Mouse (Mus musculus) midbrain, embryonic 13.5 days (tissue): Measurements from ENCODE around the gene Dvl2. TPM values are rescaled to one million over a fixed set of nuclear protein-coding genes. Genes with fewer than 3 reads are reported as not detected.

Experiments used
- ATAC-seq: fragments of 200-750 bp; cut with Nextera tagmentation; 2 replicates; pipeline ENCODE4 v1.8.0; 2017; ENCODE audit warnings: mild to moderate bottlenecking, moderate TSS enrichment, moderate library complexity
- H3K27ac ChIP-seq: fragments of 300-500 bp; sonication (generic); 2 replicates; pipeline ENCODE4 v1.5.1; 2015; ENCODE audit warnings: inconsistent platforms, mild to moderate bottlenecking, moderate library complexity
- H3K27me3 ChIP-seq: fragments of 300-500 bp; sonication (generic); 2 replicates; pipeline ENCODE4 v1.6.1; 2015; ENCODE audit warnings: mild to moderate bottlenecking, inconsistent platforms
- H3K36me3 ChIP-seq: fragments of 300-500 bp; sonication (generic); 2 replicates; pipeline ENCODE4 v1.6.1; 2015; ENCODE audit warnings: mild to moderate bottlenecking, inconsistent platforms
- H3K4me1 ChIP-seq: fragments of 300-500 bp; sonication (generic); replicated peaks from 2 replicates; pipeline ENCODE4 v1.6.1; 2015; ENCODE audit warnings: inconsistent platforms
- H3K4me2 ChIP-seq: fragments of 300-500 bp; sonication (generic); replicated peaks from 2 replicates; pipeline ENCODE4 v1.6.1; 2015; ENCODE audit warnings: moderate library complexity, mild to moderate bottlenecking, inconsistent platforms
- H3K4me3 ChIP-seq: fragments of 300-500 bp; sonication (generic); replicated peaks from 2 replicates; pipeline ENCODE4 v1.5.1; 2015; ENCODE audit warnings: mild to moderate bottlenecking, inconsistent platforms
- H3K9ac ChIP-seq: fragments of 300-500 bp; sonication (generic); replicated peaks from 2 replicates; pipeline ENCODE4 v1.6.1; 2015; ENCODE audit warnings: mild to moderate bottlenecking, inconsistent platforms
- H3K9me3 ChIP-seq: fragments of 300-500 bp; sonication (generic); 2 replicates; pipeline ENCODE4 v1.6.1; 2016; ENCODE audit warnings: mild to moderate bottlenecking, inconsistent platforms
- WGBS: fragments of 180-500 bp; shearing (Covaris S2); methylation state at CpG from one replicate; pipeline ENCODE4 v1.1.7; 2015; 5-methylcytosine and 5-hydroxymethylcytosine counted together
- polyA plus RNA-seq: library from polyadenylated mRNA; unstranded; fragments of >200 nt; fragmentation: Nextera tagmentation; extraction: Ambion mirVana; gene quantifications from 2 replicates; pipeline ENCODE4 v1.2.1, GENCODE M21; 2015

Gene Dvl2
- polyA plus RNA-seq, 1 experiment from 2014 or later = 35.4 TPM

DNA sequence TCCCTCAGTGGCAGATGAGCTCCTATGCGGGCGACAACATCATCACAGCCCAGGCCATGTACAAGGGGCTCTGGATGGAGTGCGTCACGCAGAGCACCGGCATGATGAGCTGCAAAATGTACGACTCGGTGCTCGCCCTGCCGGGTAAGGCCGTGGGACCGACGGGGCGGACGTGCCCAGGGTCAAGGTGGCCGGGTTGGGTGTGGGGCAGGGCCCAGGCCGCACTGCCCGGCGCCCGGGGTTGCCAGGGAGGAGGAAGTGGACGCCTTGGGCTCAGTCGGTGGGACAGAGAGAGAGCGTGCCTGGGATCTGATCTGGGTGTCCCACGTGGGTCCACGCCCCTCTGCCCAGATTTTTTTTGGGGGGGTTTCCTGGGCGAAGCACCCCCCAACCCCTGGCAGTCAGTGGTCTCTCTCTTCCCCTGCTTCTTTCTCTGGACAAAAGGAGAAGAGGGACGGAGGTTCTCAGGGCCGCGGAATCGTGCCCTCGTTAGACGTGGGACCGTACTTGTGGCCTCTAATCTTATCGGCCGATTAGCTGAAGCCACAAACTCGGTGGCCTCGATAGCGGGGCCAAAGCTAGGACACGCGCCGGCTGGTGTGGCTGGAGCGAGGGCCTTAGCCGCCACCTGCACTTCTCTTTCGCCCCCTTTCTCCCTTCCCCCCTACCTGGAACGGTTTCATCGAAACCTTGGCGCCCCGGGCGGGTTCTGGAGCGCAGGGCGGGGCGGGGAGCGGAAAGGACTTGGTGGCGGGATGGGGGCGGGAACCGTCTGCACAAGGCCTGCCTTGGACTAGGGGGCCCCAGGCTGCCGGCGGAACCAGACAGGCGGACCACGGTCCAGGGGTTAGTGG lies 34.2 kb upstream of the Dvl2 start:
- 2% methylated on average over 59 of the region's 59 CpGs for WGBS
- H3K9me3 ChIP-seq = no peaks in the 10 kb centered on the region
- peak; percentile 55; the same call in 1 of the 2 replicates for ATAC-seq
- H3K9ac ChIP-seq = peak overlapping the region; percentile 28; the same call in 1 of the 2 replicates
- peaks cover 32% of the 10 kb centered on the region for H3K36me3 ChIP-seq
- H3K27ac ChIP-seq = no peak overlapping the region
- H3K4me1 ChIP-seq = peaks cover 17% of the 10 kb centered on the region
- H3K4me2 ChIP-seq = peak overlapping the region; percentile 47
- peak overlapping the region; percentile 22 for H3K4me3 ChIP-seq
- peaks cover 77% of the 10 kb centered on the region for H3K27me3 ChIP-seq

DNA sequence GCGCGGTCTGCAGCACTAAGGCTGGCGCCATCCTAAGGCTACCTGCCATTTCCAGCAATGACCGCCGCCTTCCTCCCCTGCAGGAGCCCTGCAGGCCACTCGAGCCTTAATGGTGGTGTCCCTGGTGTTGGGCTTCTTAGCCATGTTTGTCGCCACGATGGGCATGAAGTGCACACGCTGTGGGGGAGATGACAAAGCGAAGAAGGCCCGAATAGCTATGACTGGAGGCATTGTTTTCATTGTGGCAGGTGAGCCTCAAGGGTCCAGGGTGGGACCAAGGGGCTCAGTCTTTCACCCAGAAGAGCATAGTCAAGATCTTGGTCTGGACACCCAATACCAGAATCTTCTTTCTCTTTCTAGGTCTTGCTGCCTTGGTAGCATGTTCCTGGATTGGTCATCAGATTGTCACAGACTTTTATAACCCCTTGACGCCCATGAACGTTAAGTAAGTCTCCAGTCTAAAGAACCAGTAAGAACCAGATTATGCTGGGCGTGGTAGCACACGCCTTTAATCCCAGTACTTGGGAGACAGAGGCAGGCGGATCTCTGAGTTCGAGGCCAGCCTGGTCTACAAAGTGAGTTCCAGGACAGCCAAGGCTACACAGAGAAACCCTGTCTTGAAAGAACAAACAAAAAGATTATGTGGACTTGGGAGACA lies 33.4 kb upstream of the Dvl2 start:
- Histone ChIP-seq H3K27me3 (peaks cover 71% of the 10 kb centered on the region), H3K27ac (no peak overlapping the region), H3K4me2 (peak overlapping the region; percentile 47), H3K4me1 (peaks cover 17% of the 10 kb centered on the region), H3K9ac (peak overlapping the region; percentile 28; the same call in 1 of the 2 replicates), H3K36me3 (peaks cover 37% of the 10 kb centered on the region), H3K9me3 (no peaks in the 10 kb centered on the region), H3K4me3 (peak overlapping the region; percentile 22)
- WGBS = 42% methylated on average over 17 of the region's 17 CpGs
- ATAC-seq = no peak

GRCm38 (mm10) chr11:69968793-69969192 lies 31.6 kb upstream of the Dvl2 start:
- Histone ChIP-seq H3K27me3 (peaks cover 53% of the 10 kb centered on the region), H3K36me3 (peaks cover 51% of the 10 kb centered on the region)
- no peak for ATAC-seq

GRCm38 (mm10) chr11:69970222-69970621 lies 30.2 kb upstream of the Dvl2 start:
- H3K9me3 ChIP-seq = no peaks in the 10 kb centered on the region
- no peak overlapping the region for H3K27ac ChIP-seq
- H3K4me2 ChIP-seq = no peak overlapping the region
- H3K4me1 ChIP-seq = peaks cover 15% of the 10 kb centered on the region
- 90% methylated on average over 6 of the region's 6 CpGs for WGBS
- peaks cover 65% of the 10 kb centered on the region for H3K36me3 ChIP-seq
- H3K4me3 ChIP-seq = no peak overlapping the region
- no peak overlapping the region for H3K9ac ChIP-seq
- no peak for ATAC-seq
- H3K27me3 ChIP-seq = peaks cover 39% of the 10 kb centered on the region

More at GRCm38 (mm10) chr11:69968793-69969192, 31.6 kb upstream of the Dvl2 start:
- Histone ChIP-seq H3K9ac (no peak overlapping the region), H3K4me1 (peaks cover 17% of the 10 kb centered on the region), H3K4me3 (no peak overlapping the region), H3K4me2 (no peak overlapping the region), H3K9me3 (no peaks in the 10 kb centered on the region), H3K27ac (no peak overlapping the region)
- WGBS = 92% methylated on average over 4 of the region's 4 CpGs

DNA sequence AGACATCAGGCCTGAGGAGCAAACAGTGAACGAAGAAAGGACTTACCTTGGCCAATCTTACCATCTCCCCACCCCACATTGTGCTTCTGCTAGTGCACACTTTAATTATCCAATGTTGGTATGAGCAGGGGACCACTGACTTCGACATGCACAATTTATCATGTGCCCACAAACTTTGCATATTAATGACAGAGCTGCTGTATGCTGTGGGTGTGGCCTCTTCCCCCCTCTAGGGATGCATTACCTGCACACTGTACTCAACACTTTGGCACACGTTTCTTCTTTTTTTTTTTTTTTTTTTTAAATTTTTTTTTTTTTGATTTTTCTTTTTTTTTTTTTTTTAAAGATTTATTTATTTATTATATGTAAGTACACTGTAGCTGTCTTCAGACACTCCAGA lies 29.6 kb upstream of the Dvl2 start:
- H3K4me2 ChIP-seq = no peak overlapping the region
- H3K9ac ChIP-seq = no peak overlapping the region
- no peak overlapping the region for H3K27ac ChIP-seq
- no peaks in the 10 kb centered on the region for H3K9me3 ChIP-seq
- peaks cover 71% of the 10 kb centered on the region for H3K36me3 ChIP-seq
- no peak for ATAC-seq
- peaks cover 34% of the 10 kb centered on the region for H3K27me3 ChIP-seq
- WGBS = 85% methylated on average over 3 of the region's 3 CpGs
- H3K4me3 ChIP-seq = no peak overlapping the region
- peaks cover 11% of the 10 kb centered on the region; the same call in 1 of the 2 replicates for H3K4me1 ChIP-seq

DNA sequence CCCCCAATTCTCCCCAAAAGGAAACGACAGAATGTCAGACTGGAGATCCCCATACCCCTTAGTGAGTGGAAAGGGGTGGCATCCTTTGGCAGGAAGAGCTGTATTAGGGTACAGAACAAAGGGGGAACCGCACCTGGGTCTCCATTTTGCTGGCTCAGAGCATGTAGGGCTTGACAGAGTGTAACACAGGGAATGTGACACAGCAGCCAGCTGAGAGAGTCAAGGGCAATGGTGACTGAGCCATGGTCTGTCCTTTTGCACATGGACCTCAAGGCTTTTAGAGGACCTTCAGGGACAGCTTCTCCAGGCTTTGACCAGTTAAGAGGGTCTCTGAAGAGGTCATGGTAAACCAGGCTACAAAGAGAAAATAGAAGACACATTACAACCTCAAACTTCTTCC lies 25.5 kb upstream of the Dvl2 start:
- Histone ChIP-seq H3K27me3 (no peaks in the 10 kb centered on the region), H3K4me2 (no peak overlapping the region), H3K9ac (no peak overlapping the region), H3K27ac (no peak overlapping the region), H3K4me3 (no peak overlapping the region), H3K36me3 (peaks cover 72% of the 10 kb centered on the region), H3K9me3 (no peaks in the 10 kb centered on the region), H3K4me1 (peaks cover 14% of the 10 kb centered on the region)
- WGBS = 97% methylated on average over 2 of the region's 2 CpGs
- no peak for ATAC-seq

- ATAC-seq = no peak
- Histone ChIP-seq H3K4me1 (peaks cover 14% of the 10 kb centered on the region), H3K9me3 (no peaks in the 10 kb centered on the region), H3K4me2 (no peak overlapping the region), H3K36me3 (peaks cover 63% of the 10 kb centered on the region), H3K27me3 (no peaks in the 10 kb centered on the region), H3K27ac (no peak overlapping the region), H3K9ac (no peak overlapping the region), H3K4me3 (no peak overlapping the region)
- 86% methylated on average over 4 of the region's 4 CpGs for WGBS
Observed at GRCm38 (mm10) chr11:69976271-69976670, 24.1 kb upstream of the Dvl2 start.

DNA sequence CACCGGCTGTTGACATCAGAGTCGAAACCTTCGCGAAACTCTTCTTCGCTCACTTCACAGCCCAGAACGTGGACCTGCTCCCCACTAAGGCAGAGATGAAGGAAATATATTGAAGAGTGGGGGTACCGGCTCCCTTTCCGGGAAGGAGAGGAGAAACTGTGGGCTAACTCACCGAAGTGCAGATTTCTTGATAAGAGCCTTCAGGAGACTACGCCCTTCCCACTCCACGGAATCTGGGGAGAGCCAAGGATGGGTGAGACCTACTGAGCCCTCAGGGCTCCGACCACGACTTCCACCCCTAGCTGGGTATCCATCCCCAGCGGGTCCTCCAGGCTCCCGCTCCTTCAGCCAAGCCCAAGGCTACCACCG lies 20.6 kb upstream of the Dvl2 start:
- WGBS = 3% methylated on average over 16 of the region's 16 CpGs
- peak overlapping the region; percentile 87 for H3K9ac ChIP-seq
- ATAC-seq = no peak
- peak overlapping the region; percentile 84 for H3K4me2 ChIP-seq
- peaks cover 43% of the 10 kb centered on the region for H3K36me3 ChIP-seq
- peak overlapping the region; percentile 99 for H3K27ac ChIP-seq
- no peaks in the 10 kb centered on the region for H3K9me3 ChIP-seq
- peaks cover 38% of the 10 kb centered on the region for H3K4me1 ChIP-seq
- peak overlapping the region; percentile 100 for H3K4me3 ChIP-seq
- no peaks in the 10 kb centered on the region for H3K27me3 ChIP-seq

DNA sequence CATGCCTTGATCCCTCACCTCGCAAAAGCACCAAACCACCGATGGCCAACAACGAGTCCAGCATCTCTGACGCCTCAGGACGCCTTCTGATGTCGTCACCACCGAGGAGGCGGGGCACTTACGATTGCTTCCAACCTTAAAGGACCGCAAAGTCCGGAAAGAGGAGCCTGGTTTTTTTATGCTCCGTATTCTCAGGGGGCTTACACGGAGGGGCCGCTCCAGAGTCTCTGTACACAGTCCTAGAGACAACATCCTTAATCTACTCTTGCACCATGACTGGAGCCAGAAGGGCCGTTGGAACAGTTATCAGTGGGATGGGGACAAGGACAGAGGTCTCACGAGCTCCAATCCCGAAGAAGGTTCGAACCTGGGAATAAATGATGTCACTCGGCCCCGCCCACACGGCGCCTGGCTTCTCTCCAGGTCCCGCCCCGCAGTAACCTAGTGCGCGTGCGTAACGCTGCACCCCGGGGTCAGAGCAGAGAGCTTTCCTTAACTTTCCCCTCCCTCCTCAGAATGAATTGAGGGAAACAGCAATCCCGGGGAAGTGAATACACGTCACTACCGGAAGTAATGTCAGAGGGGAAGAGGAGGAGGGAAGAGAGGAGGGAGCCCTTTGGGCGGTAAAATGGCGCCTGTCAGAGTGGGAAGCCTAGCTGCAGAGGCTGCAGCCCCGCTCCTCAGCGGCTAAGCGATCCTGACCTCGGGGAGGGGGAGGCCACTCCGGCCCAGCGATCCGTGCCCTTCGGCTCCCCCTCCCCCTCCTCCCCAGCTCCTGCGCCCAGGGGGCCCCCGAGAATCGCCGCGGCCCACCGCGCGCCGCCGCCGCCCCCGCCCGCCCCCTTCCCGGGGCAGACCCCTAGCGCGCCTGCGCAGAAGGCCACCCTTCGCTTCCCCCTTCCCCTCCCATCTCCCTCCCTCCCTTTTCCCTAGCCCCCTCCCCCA lies 19.9 kb upstream of the Dvl2 start:
- Histone ChIP-seq H3K9me3 (no peaks in the 10 kb centered on the region), H3K4me3 (peak overlapping the region; percentile 100), H3K27me3 (no peaks in the 10 kb centered on the region), H3K36me3 (peaks cover 43% of the 10 kb centered on the region), H3K4me2 (peak overlapping the region; percentile 84), H3K4me1 (peaks cover 38% of the 10 kb centered on the region), H3K27ac (peak overlapping the region; percentile 99), H3K9ac (peak overlapping the region; percentile 99)
- peak; percentile 94 for ATAC-seq
- WGBS = under 1% methylated on average over 55 of the region's 60 CpGs

DNA sequence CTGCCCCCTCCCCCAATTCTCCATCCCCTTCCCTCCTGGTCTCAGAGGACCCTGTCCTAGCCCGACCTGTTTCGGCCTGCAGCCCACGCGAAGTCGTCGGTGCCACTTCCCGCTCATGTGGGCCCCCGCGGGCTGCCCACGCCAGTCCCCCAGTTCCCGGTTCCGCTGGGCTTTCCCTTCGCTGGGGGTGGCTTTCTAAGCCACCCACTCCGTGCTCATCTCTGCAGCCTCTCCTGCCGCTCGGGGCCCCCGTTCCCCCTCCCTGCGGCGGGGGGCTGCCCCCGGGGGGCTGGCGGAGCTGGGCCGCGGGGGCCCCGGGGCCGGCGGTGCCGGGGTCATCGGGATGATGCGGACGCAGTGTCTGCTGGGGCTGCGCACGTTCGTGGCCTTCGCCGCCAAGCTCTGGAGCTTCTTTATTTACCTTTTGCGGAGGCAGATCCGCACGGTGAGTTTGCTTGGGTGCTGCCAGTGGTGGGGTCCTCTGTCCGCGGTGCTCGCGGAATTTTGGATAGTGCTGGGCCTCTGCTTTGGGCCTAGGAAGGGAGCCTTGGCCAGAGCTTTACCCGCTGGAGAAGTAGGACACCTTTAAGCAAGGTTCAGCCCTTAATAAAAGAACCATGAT lies 19.1 kb upstream of the Dvl2 start, which contains the start of gene Ctdnep1:
Ctdnep1 (plus strand) TSS at position 16 of the 622 bp plus-strand sequence.
- Histone ChIP-seq H3K4me1 (peaks cover 38% of the 10 kb centered on the region), H3K4me3 (peak within 1 kb of the TSS; percentile 100), H3K9ac (peak within 1 kb of the TSS; percentile 99), H3K27ac (peak within 1 kb of the TSS; percentile 99), H3K36me3 (peaks cover 41% of the 10 kb centered on the region), H3K4me2 (peak within 1 kb of the TSS; percentile 84), H3K9me3 (no peaks in the 10 kb centered on the region), H3K27me3 (no peaks in the 10 kb centered on the region)
- WGBS = under 1% methylated on average over 41 of the region's 43 CpGs
- ATAC-seq = peak; percentile 72

DNA sequence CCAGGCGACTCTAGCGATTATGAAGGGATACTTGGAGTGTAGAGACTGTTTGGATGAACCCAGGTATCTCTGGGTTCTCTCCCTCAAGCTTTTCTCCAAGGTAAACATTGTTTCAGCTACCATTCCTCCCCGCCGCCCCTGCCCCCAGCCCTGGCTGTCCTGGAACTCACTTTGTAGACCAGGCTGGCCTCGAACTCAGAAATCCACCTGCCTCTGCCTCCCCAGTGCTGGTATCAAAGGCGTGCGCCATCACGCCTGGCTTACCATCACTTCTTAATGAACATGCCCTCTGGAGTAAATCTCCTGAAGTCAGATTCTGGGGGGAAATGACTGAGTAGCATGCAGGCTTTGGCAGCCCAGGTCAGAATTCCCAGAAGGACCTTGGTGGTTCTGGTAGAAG lies 18.2 kb upstream of the Dvl2 start, which contains the start of gene Elp5:
Elp5 (minus strand) TSS at position 293 of the 400 bp plus-strand sequence.
- H3K36me3 ChIP-seq = peaks cover 43% of the 10 kb centered on the region
- H3K27ac ChIP-seq = peak within 1 kb of the TSS; percentile 99
- 66% methylated on average over 8 of the region's 8 CpGs for WGBS
- ATAC-seq = no peak
- peak within 1 kb of the TSS; percentile 100 for H3K4me3 ChIP-seq
- H3K9me3 ChIP-seq = no peaks in the 10 kb centered on the region
- no peaks in the 10 kb centered on the region for H3K27me3 ChIP-seq
- H3K9ac ChIP-seq = peak within 1 kb of the TSS; percentile 99
- peak within 1 kb of the TSS; percentile 84 for H3K4me2 ChIP-seq
- peaks cover 38% of the 10 kb centered on the region for H3K4me1 ChIP-seq
